Mouse (Mus musculus) cerebellum, adult 9-10 months (tissue): ENCODE measurements at regions not wholly inside any gene's neighbourhood (a gene's known extent, or its start where the extent isn't known, plus 50 kb on each side); places are given as distances from the start of the nearest gene placed in this dataset.

ENCODE experiments used
- DNase-seq: peaks from one replicate; pipeline ENCODE4 v3.0.0; 2022

DNA sequence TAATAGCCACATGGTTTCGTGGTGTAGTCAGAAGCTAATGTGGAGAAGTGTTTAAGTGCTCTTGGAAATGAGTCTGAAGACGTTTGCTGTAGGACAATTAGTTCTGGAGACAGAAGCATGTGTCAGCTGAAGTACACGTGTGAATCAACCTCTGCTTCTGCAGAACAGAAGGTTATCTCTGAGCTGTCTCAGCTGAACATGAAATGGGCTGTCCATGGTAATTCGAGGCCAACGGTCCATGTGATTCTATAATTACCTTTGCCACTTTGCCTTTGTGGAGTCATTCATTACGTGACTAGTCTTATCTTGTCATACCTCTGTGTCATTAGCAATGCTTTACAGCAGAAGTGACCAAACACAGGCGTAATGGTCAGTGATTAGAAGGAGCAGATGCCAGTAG lies 295.6 kb upstream of the Veph1 start:
- DNase-seq = no peak

DNA sequence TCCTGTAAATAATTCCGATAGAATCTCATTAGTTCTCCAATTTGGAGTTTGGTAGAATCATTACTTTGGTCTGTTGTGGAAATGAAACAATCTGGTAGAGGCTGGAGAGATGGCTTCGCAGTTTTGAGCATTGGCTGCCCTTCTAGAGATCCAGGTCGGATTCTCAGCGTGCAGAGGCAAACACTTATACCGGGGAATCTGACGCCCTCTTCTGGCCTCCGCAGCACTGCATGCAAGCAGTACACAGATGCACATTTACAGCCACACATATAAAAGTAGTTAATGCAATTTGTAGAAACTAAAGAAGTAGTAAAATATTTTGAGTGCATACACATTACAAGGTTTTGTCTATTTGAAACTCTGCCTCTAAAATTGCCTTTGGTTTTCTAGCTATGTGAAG lies 294.1 kb upstream of the Veph1 start:
- DNase-seq = no peak

- no peak for DNase-seq
Measured at GRCm38 (mm10) chr3:66589483-66589882, 292.8 kb upstream of the Veph1 start.

GRCm38 (mm10) chr3:66584831-66585230 lies 288.2 kb upstream of the Veph1 start:
- no peak for DNase-seq

DNA sequence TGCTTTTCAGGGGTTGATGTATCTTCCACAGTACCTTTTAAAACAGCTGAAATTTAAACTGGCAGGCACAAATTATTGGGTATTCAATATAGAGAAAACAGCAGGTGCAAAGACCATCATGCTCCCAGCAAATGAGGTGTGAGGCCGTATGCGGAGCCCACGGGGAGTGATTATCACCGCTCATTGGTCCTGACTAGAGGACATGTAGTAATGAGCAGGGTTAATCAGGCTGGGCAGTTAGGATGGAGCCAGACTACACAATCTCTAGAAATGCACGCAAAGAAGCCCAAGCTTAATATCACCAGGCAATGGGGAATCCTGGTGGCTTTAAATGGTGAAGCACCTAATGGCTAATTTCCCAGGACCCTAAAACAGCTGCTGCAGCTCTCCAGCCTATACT lies 287.5 kb upstream of the Veph1 start:
- DNase-seq = no peak

DNA sequence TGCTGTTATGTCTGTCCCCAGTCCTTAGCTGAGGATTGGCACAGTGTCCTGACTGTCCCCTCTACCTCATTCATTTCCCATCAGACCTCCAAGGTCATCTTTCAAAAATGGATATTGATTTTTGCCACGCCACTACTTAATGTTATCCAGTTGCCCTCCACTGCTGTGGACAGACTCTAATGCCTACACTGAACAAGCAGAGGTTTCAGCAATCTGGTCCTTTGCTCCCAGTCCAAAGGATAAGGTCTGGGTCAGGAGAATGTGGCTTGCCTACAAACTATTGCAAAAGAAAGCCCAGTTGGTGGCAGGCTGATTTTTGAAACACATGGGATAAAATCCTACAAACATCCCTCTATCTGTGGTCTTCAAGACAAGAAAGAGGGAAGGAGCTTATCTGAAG lies 280.0 kb upstream of the Veph1 start:
- DNase-seq = no peak

DNA sequence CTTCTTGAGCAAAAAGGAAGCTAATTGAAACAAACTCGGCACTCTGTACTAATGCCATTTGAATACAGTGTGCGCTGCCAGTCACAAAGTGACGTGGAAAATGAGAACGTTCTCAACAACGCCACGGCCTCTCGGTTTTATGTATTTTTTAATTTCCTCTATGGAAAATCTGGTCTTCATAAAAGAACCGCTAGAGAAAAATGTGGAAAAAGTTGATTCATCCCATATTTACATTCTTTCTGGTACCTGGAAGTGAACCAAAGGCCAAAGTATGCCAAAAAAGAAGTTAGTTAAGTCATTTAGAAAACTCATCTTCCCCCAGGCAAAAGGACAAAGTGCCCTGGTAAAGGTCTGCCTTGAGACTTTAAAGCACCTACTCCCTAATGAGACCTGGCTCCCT lies 277.7 kb upstream of the Veph1 start:
- DNase-seq = no peak

- no peak for DNase-seq
Measured at GRCm38 (mm10) chr3:66572887-66573519, 276.4 kb upstream of the Veph1 start.

DNA sequence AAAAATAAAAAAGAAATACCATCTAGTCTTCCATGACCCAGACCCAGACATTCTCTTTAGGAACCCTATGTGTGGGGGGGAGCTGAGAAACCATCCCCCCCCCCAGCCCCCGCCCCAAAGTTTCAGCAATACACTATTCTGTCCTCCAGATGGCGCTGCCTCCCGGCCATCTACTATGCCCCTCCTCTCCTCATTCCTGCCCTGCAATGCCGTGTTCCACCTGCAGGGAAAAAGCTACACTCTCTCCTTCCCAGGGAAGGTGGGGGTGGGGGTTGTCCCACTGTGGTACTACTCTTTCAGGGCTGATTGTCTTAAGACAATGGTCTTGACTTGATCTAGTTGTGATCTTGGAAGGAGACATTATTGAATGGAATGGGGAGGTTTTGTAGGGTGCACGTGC lies 273.7 kb upstream of the Veph1 start:
- no peak for DNase-seq

DNA sequence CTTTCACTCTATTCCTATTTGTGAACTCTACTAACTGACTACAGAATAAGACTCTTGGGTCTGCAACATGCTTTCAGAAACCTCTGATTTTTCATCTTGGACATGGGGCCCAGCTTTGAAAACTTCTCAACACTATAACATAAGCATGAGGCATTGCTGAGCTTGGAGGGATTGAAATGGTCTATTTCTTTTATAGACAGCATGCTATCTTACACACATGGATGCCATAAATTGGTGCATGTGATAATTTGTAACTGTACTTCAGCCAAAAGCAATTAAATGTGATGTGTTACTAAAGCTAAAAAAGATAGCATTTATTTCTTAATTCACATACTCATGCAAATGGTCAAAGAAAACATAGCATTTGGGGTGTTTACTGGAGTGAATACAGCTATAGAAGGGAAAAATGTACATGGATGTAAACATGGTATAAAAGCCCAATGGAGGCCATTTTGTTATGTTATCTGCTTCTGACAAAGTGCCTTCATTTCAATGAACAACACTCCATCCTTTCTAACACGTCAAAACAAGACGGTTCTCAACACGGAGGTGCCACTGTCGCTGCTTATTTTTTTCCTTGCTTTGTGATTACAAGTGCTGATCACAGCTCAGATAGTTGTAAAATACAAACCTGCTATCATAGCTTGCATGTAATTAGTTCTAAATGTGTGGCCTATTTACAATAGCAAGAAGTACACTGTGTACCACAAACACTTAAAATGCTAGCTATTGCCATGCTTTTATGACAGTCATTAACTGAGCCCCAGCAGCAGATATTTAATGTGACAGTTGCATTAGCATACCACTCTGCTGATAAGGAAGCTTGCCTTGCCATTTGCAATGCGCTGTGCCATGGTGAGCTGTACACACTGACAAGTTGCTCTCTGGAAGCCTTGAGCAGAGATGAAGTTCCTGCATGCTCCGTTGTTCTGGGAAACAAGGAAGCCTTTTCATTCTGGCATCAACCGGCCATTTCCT lies 267.9 kb upstream of the Veph1 start:
- no peak for DNase-seq

DNA sequence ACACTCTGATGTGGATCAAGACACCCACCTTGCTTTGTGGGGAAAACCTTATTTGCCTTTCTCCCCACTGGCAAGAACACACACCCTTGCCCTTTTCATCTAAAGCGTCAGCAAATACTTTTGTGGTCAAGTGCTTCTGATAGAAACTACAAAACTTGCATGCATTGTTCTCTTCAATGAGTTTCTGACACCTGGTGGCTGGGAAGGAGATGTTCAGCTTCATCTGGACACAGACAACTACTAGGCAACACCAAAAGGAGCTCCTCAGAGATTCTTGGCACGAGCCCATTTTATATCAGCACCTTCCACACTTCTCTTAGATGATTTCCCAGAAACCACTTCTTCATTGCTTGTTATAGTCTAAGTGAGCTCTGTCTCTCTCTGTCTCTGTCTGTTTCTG lies 266.7 kb upstream of the Veph1 start:
- DNase-seq = no peak

DNA sequence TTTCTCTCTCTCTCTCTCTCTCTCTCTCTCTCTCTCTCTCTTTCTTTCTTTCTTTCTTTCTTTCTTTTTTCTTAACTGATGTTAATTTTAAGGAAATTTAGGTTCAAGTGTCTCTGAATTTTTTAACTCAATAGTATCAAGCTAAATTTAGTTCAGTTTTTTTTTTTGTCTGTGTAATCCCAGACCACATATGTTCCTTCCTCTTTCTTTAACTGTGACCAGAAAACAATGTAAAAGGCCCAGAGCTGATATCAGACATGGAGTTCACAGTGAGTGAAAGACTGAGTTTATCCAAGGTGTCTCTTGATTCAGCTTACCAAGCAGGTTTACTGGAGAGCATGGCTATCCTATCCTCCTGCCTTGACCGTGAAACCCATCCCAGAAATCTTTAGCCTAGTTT lies 258.9 kb upstream of the Veph1 start:
- DNase-seq = no peak

DNA sequence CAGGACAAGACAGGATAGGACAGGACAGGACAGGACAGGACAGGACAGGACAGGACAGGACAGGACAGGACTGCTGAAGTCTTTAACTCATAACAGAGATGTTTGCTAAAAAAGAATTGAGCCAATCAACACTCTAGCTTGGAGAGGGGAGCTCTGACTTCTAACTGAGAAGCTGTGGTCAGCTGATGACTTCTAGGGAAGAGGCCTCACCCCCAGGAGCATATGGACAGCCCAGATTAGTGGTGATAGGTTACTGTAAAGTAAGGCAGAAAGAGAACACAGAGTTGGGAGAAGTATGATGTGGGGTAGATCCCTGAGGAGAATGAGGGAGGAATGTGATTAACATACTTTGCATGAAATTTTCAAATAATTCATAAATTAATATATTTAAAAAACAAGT lies 254.3 kb upstream of the Veph1 start:
- DNase-seq = no peak

GRCm38 (mm10) chr3:66546576-66546975 lies 249.9 kb upstream of the Veph1 start:
- DNase-seq = no peak

DNA sequence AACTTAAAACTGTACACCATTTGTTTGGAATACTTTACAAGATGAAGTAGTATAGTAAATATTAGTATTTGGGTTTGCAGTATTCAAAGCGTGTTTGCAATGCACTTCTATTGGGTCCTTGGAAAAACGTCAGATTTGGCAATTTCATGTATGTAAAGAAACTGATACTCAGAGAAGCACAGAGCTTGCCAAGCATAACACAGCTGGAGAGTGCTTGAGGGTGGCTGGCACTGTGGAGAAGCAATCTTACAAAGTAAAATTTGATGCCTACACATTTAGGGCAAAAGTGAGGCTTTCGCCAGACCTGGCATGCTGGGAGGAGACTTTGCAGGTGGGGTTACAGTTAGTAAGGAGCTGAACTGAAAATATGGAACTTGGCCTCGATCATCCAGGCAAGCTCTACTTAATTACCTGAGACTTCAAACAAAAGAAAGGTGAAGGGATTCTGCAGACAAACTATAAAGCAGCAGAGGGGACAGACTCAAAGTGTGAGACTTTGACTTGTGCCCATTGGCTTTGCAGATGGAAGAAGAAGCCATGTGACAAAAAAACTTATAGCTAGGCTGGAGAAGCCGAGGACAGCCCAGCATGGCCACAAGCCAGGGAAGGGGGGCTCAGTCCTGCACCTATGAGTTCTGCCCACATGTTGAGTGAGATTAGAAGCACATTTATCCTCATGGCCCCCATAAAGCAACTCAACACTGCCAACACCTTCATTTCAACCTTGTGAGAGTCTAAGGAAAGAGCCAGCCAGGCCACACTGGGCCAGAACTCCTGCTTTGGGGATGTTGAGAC lies 247.7 kb upstream of the Veph1 start:
- DNase-seq = no peak

DNA sequence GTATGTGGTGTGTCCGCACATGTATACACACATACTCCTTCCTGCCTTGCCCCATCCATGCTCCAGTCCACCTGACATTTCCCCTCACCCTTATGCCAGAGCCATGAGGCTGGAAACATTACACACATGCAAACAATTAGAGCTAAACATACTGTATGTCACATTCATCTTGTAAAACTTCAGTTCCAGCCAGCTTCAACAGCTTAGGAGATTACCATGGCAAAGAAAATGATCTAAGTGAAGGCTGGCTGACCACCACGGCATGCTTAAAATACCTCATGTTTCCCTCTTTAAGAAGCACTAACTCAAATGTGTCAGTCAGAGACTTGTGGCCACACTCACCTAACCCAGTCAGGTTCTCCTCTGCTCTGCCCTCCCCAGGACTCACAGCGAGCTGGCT lies 246.2 kb upstream of the Veph1 start:
- DNase-seq = no peak

DNA sequence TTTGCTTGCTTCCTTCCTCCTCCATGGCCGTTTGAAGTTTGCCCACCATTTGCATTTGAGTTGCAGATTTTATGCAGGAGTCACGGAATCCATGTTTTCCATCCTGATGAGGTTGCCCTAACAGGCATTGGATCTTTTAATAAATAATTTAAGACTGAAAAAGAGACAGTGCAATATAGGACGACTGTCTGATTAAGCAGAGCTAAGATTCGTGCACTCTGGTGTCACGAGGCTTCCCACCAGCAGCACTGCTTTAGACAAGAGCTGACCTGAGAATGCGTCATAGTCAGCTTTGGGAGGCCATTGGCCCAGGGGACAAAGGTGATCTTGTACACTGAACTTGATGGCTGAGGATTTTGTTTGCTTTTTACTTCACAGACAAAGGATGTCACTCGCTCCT lies 241.3 kb upstream of the Veph1 start:
- DNase-seq = no peak

GRCm38 (mm10) chr3:66537106-66537893 lies 240.7 kb upstream of the Veph1 start:
- DNase-seq = no peak

DNA sequence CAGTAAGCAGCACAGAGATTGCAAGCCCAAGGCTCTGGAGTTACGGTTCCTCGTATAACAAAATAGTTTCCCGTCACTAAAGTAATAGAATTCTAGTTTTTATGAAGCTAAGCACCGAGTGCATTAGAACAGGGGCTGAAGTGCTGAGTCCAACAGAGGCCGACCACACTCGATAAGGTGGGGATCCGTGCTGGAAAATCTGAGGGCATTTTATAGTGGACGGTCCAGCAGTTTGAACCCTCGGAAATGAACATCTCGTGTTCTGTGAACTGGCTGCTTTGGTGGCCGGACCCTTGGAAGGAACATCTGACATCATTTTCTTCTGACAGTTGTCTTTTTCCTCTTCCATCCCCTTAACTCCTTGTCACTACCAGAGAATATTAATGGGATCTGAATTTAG lies 240.0 kb upstream of the Veph1 start:
- DNase-seq = no peak

- no peak for DNase-seq
Measured at GRCm38 (mm10) chr3:66535786-66536529, 239.3 kb upstream of the Veph1 start.

DNA sequence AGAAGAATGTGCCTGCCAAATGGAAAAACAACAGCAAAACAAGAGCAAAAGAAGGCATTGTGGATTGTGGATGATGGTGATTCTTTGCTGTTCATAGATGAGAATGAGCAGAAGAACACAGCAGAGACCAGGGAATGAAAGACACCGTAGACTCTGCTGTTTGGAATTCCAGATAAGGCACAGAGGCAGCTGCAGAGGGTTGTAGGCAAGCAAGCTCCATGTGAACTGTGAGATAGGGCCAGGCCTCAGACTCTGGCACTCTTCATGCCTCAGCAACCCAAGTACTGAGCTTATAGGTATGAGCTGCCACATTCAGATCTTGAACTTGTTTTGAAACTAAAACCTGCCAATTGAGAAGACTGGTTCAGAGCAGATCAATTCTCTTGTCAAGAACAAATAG lies 223.3 kb upstream of the Veph1 start:
- DNase-seq = no peak

DNA sequence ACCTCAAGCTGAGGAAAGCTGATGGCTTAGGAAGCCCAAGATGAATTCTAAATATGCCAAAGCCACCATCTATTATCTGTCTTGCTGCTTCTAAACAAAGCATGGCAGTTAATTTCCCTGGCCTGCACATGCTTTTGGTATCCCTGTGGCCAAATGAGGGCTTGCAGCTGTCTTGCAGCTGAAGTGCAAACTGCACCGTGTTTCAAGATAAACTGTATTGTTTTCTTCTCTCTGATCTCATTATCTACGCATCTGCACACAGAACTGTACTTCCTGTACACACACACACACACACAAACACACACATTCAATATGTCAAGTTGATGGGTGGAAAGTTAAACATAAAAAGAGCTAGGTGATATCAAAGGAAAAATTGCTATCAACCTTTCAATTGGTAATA lies 221.7 kb upstream of the Veph1 start:
- DNase-seq = no peak
